Mouse (Mus musculus): Measurements from ENCODE around the gene Itgb3. TPM values are rescaled to one million over a fixed set of nuclear protein-coding genes. Genes with fewer than 3 reads are reported as not detected.

Itgb3 gene
- polyA plus RNA-seq, 1 experiment from 2014 or later: 2.6 TPM

DNA sequence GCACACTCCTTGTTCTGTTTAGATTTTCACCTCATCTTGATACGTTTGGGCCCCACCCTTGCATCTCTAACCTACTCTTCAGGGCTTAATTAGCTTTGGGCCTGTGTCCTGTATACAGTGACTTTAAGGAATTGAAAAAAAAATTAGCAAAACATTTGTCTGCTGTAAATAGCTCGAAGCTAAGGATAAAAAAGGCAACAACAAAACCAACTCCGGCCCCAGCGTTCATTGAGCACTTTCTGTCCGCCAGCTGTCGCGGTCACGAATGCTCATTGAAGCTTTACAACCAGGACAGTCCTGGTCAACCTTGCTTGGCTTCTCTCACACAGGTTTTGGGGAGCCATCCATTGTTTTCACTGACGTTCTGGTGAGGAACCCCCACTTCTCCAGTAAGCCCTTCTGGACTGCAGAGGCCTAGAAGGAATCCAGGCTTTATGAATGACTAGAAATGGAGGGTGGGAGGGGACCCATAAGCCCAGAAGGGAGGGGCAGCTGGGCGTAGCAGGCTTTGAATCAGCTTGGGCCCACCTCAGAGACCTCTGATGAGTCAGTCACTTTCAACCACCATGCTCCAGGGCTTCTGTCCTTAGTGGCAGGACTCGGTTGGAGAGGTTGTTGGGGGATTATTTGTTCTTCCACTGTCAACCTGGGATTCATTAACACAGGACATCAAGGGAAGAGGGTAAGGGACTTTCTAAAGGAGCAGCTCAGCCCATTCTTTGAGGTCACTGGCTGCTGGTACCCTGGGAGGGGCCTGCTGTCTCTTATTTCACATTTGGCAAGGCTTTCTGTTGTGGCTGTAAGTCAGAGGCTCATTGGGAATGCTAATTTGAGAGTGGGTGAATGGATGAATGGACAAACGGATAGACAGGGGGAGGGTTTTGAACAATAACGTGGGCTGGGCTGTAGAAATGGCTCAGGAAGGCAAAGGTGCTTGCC is 11.6 kb downstream of the Itgb3 start:
- H3K36me3 ChIP-seq (ENCODE audit: control insufficient read depth, insufficient read depth, low read length): no peaks in the 10 kb centered on the region
- peak; percentile 47 for DNase-seq (ENCODE audit: low spot score)
- peak overlapping the region; percentile 39; the same call in 1 of the 2 replicates for H3K27ac ChIP-seq (replicated peaks; ENCODE audit: low read depth, low read length)
- peak; percentile 26; the same call in 1 of the 2 replicates for ATAC-seq (ENCODE audit: low read depth)
- peaks cover 6% of the 10 kb centered on the region for H3K4me1 ChIP-seq (ENCODE audit: control insufficient read depth, insufficient read depth, low read length)
- H3K27me3 ChIP-seq (replicated peaks; ENCODE audit: control insufficient read depth, insufficient read depth, low read length): no peaks in the 10 kb centered on the region
- 60% methylated on average over 13 of the region's 13 CpGs for WGBS
- no peak overlapping the region for H3K9ac ChIP-seq (ENCODE audit: low read depth, low read length)
- H3K4me2 ChIP-seq (ENCODE audit: low read depth, low read length): no peak overlapping the region
- H3K4me3 ChIP-seq (ENCODE audit: low read depth, low read length): no peak overlapping the region
- H3K9me3 ChIP-seq (ENCODE audit: control insufficient read depth, low read length): no peaks in the 10 kb centered on the region

DNA sequence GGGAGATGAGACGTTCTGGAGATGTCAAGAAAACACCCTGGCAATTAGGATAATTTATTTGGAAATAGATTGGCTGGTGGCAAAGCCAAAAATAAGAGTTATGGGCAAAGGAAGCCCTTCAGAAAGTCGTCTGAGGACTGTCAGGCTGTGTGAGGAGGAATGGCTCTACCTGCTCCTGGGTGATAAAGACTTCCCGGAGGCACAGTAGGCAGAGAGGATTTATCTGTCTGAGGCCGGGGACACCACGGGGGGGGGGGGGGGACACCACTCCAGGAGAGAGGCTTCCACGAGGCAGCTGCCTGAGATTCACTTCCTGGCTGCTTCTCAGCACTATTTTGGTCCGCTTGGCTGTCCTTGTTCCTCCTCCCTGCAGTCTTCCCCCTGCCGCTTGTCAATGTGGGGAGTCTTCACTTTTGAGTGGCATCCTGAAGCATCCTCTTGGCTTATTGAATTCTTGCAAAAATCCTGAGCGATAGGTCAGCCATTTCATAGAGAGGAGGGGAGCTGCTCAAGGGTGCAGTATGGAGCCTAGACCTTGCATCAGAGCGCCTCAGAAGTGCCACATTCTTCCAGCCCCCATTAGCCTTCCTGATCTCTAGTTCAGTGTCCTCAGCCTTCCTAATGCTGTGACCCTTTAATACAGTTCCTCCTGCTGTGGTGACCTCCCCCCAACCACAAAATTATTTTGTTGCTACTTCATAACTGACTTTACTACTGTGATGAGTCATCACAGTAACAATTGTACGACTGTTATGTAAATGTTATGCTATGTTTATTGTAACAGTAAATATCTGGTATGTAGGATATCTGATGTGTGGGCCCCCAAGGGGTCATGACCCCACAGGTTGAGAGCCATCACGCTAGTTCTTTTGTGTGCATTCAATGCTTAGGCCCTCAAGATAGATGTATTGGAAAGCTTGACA is 14.5 kb downstream of the Itgb3 start:
- no peak for DNase-seq (ENCODE audit: low spot score)
- no peak for ATAC-seq (ENCODE audit: low read depth)
- Histone ChIP-seq H3K27me3 (replicated peaks; ENCODE audit: control insufficient read depth, insufficient read depth, low read length) (no peaks in the 10 kb centered on the region), H3K4me1 (ENCODE audit: control insufficient read depth, insufficient read depth, low read length) (peaks cover 20% of the 10 kb centered on the region), H3K36me3 (ENCODE audit: control insufficient read depth, insufficient read depth, low read length) (no peaks in the 10 kb centered on the region), H3K4me3 (ENCODE audit: low read depth, low read length) (no peak overlapping the region), H3K9me3 (ENCODE audit: control insufficient read depth, low read length) (no peaks in the 10 kb centered on the region), H3K9ac (ENCODE audit: low read depth, low read length) (no peak overlapping the region), H3K4me2 (ENCODE audit: low read depth, low read length) (no peak overlapping the region), H3K27ac (replicated peaks; ENCODE audit: low read depth, low read length) (no peak overlapping the region)
- WGBS: 50% methylated on average over 10 of the region's 12 CpGs

- peak; percentile 81 for DNase-seq (ENCODE audit: low spot score)
- H3K9ac ChIP-seq (ENCODE audit: low read depth, low read length): no peak overlapping the region
- 22% methylated on average over 6 of the region's 6 CpGs for WGBS
- H3K36me3 ChIP-seq (ENCODE audit: control insufficient read depth, insufficient read depth, low read length): no peaks in the 10 kb centered on the region
- H3K9me3 ChIP-seq (ENCODE audit: control insufficient read depth, low read length): no peaks in the 10 kb centered on the region
- ATAC-seq (ENCODE audit: low read depth): peak; percentile 79
- peak overlapping the region; percentile 79 for H3K27ac ChIP-seq (replicated peaks; ENCODE audit: low read depth, low read length)
- H3K27me3 ChIP-seq (replicated peaks; ENCODE audit: control insufficient read depth, insufficient read depth, low read length): no peaks in the 10 kb centered on the region
- H3K4me1 ChIP-seq (ENCODE audit: control insufficient read depth, insufficient read depth, low read length): peaks cover 15% of the 10 kb centered on the region
- H3K4me3 ChIP-seq (ENCODE audit: low read depth, low read length): no peak overlapping the region
- peak overlapping the region; percentile 32 for H3K4me2 ChIP-seq (ENCODE audit: low read depth, low read length)
These were observed 17.1 kb downstream of the Itgb3 start for GRCm38 (mm10) chr11:104624791-104625391.

GRCm38 (mm10) chr11:104625453-104626402 is 17.9 kb downstream of the Itgb3 start:
- ATAC-seq (ENCODE audit: low read depth) (peak; percentile 60), DNase-seq (ENCODE audit: low spot score) (peak; percentile 94)
- Histone ChIP-seq H3K4me1 (ENCODE audit: control insufficient read depth, insufficient read depth, low read length) (peaks cover 14% of the 10 kb centered on the region), H3K9ac (ENCODE audit: low read depth, low read length) (no peak overlapping the region), H3K4me3 (ENCODE audit: low read depth, low read length) (no peak overlapping the region), H3K27me3 (replicated peaks; ENCODE audit: control insufficient read depth, insufficient read depth, low read length) (no peaks in the 10 kb centered on the region), H3K36me3 (ENCODE audit: control insufficient read depth, insufficient read depth, low read length) (no peaks in the 10 kb centered on the region), H3K9me3 (ENCODE audit: control insufficient read depth, low read length) (no peaks in the 10 kb centered on the region), H3K27ac (replicated peaks; ENCODE audit: low read depth, low read length) (peak overlapping the region; percentile 79), H3K4me2 (ENCODE audit: low read depth, low read length) (peak overlapping the region; percentile 32)
- 19% methylated on average over 12 of the region's 12 CpGs for WGBS

DNA sequence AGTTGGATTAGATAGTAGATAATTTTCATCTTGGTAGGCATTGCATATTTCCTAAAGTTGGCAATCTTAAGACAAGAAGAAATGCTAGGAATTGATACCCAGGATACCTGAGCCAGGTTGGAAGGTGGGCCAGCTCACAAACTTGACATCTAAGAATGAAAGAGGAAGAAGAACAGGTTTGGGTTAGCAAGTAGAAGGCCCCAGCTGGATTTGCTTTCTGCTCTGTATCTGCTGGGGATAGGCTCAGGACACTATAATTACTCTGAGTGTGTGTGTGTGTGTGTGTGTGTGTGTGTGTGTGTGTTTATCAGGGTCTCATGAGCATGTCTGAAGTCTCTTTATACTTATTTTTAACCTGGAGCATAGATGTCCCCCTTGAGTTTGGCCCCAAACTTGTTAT is 18.8 kb downstream of the Itgb3 start:
- Histone ChIP-seq H3K27ac (replicated peaks; ENCODE audit: low read depth, low read length) (no peak overlapping the region), H3K9ac (ENCODE audit: low read depth, low read length) (no peak overlapping the region), H3K4me1 (ENCODE audit: control insufficient read depth, insufficient read depth, low read length) (peaks cover 14% of the 10 kb centered on the region), H3K36me3 (ENCODE audit: control insufficient read depth, insufficient read depth, low read length) (no peaks in the 10 kb centered on the region), H3K4me3 (ENCODE audit: low read depth, low read length) (no peak overlapping the region), H3K27me3 (replicated peaks; ENCODE audit: control insufficient read depth, insufficient read depth, low read length) (no peaks in the 10 kb centered on the region), H3K9me3 (ENCODE audit: control insufficient read depth, low read length) (no peaks in the 10 kb centered on the region), H3K4me2 (ENCODE audit: low read depth, low read length) (no peak overlapping the region)
- no peak for ATAC-seq (ENCODE audit: low read depth)
- DNase-seq (ENCODE audit: low spot score): no peak

DNA sequence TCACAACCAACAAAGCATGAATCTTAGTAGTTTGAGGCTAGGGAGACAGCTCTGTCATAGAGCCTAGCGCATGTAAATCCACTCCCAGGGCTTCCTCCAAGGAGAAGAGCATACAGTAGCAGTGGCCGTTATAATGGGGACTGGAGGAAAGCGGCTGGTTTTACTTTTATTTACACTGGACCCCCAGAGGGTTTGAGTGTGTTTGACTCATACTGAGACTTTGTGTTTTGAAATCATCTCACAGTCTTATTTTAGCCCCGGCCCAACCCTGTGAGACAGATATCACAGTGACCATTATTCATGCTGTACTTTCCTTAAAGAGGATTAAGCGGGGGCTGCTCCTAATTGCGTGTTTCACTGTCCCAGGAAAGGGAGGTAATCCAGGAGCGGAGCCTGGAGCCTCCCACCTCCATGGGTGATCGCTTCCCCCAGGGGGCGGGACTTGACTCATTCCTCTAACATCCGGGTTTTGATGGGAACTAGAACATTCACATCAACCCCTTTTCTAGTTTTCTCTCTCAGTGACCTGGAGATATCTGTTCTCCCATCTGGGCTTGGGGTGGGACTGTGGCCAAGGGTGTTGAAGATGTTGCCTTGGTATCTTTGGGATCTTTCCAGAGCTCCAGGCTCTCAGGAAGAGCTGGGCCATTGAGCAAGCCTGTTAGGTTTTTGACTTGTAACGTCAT is 20.0 kb downstream of the Itgb3 start:
- Histone ChIP-seq H3K9ac (ENCODE audit: low read depth, low read length) (no peak overlapping the region), H3K4me2 (ENCODE audit: low read depth, low read length) (no peak overlapping the region), H3K9me3 (ENCODE audit: control insufficient read depth, low read length) (no peaks in the 10 kb centered on the region), H3K27me3 (replicated peaks; ENCODE audit: control insufficient read depth, insufficient read depth, low read length) (no peaks in the 10 kb centered on the region), H3K4me1 (ENCODE audit: control insufficient read depth, insufficient read depth, low read length) (peaks cover 14% of the 10 kb centered on the region), H3K36me3 (ENCODE audit: control insufficient read depth, insufficient read depth, low read length) (no peaks in the 10 kb centered on the region), H3K4me3 (ENCODE audit: low read depth, low read length) (no peak overlapping the region), H3K27ac (replicated peaks; ENCODE audit: low read depth, low read length) (no peak overlapping the region)
- ATAC-seq (ENCODE audit: low read depth) (no peak), DNase-seq (ENCODE audit: low spot score) (no peak)
- 55% methylated on average over 11 of the region's 11 CpGs for WGBS

GRCm38 (mm10) chr11:104628566-104628965 is 20.8 kb downstream of the Itgb3 start:
- Histone ChIP-seq H3K4me1 (ENCODE audit: control insufficient read depth, insufficient read depth, low read length) (peaks cover 14% of the 10 kb centered on the region), H3K27me3 (replicated peaks; ENCODE audit: control insufficient read depth, insufficient read depth, low read length) (no peaks in the 10 kb centered on the region), H3K9me3 (ENCODE audit: control insufficient read depth, low read length) (no peaks in the 10 kb centered on the region), H3K4me2 (ENCODE audit: low read depth, low read length) (no peak overlapping the region), H3K36me3 (ENCODE audit: control insufficient read depth, insufficient read depth, low read length) (no peaks in the 10 kb centered on the region), H3K27ac (replicated peaks; ENCODE audit: low read depth, low read length) (no peak overlapping the region), H3K9ac (ENCODE audit: low read depth, low read length) (no peak overlapping the region), H3K4me3 (ENCODE audit: low read depth, low read length) (no peak overlapping the region)
- no peak for ATAC-seq (ENCODE audit: low read depth)
- no peak for DNase-seq (ENCODE audit: low spot score)
- 91% methylated on average over 5 of the region's 5 CpGs for WGBS
